Mouse (Mus musculus) heart, postnatal 0 days (tissue): ENCODE results near the gene Ddx21. TPM values are rescaled to one million over a fixed set of nuclear protein-coding genes. Genes with fewer than 3 reads are reported as not detected.
"Not testable (repeated sequence)": the region's sequence is repeated elsewhere in the genome, so short reads cannot be mapped to it uniquely, and the experiment has no call there.

Source experiments
- ATAC-seq: fragments of 200-750 bp; cut with Nextera tagmentation; 2 replicates; pipeline ENCODE4 v1.8.0; 2017; ENCODE audit warnings: low read depth, moderate number of reproducible peaks, moderate library complexity; ENCODE audit not compliant: insufficient read depth
- DNase-seq: peaks from one replicate; pipeline ENCODE4 v3.0.0-alpha.2; 2016; ENCODE audit warnings: low spot score
- H3K27ac ChIP-seq: fragments of 300-500 bp; sonication (generic); 2 replicates; pipeline ENCODE4 v1.5.1; 2014; ENCODE audit warnings: low read depth, mild to moderate bottlenecking
- H3K27me3 ChIP-seq: fragments of 300-500 bp; sonication (generic); 2 replicates; pipeline ENCODE4 v1.6.1; 2014; ENCODE audit warnings: low read length, mixed read lengths; ENCODE audit not compliant: control insufficient read depth, insufficient read depth
- H3K36me3 ChIP-seq: fragments of 300-500 bp; sonication (generic); replicated peaks from 2 replicates; pipeline ENCODE4 v1.6.1; 2014; ENCODE audit warnings: low read length, mixed read lengths; ENCODE audit not compliant: control insufficient read depth, insufficient read depth
- H3K4me1 ChIP-seq: fragments of 300-500 bp; sonication (generic); 2 replicates; pipeline ENCODE4 v1.6.1; 2014; ENCODE audit warnings: antibody characterized with exemption; ENCODE audit not compliant: control insufficient read depth, insufficient read depth
- H3K4me2 ChIP-seq: fragments of 300-500 bp; sonication (generic); 2 replicates; pipeline ENCODE4 v1.6.1; 2014; ENCODE audit warnings: low read depth, mild to moderate bottlenecking, low read length, moderate library complexity
- H3K4me3 ChIP-seq: fragments of 300-500 bp; sonication (generic); 2 replicates; pipeline ENCODE4 v1.5.1; 2014; ENCODE audit warnings: low read depth, low read length
- H3K9ac ChIP-seq: fragments of 300-500 bp; sonication (generic); replicated peaks from 2 replicates; pipeline ENCODE4 v1.6.1; 2014; ENCODE audit warnings: low read depth, low read length, mixed read lengths
- H3K9me3 ChIP-seq: fragments of 300-500 bp; sonication (generic); replicated peaks from 2 replicates; pipeline ENCODE4 v1.6.1; 2016; ENCODE audit warnings: low read length; ENCODE audit not compliant: control insufficient read depth
- CTCF ChIP-seq: IDR thresholded peaks from 2 replicates; pipeline ENCODE4 v1.5.1; 2016; ENCODE audit warnings: antibody characterized with exemption, control low read depth, low read depth
- EP300 ChIP-seq: IDR thresholded peaks from 2 replicates; pipeline ENCODE4 v1.6.1; 2016; ENCODE audit warnings: antibody characterized with exemption, low read depth
- WGBS: fragments of 180-500 bp; shearing (Covaris S2); extraction: QIAGEN DNeasy Blood & Tissue Kit; methylation state at CpG from one replicate; pipeline ENCODE4 v1.1.7; 2014; 5-methylcytosine and 5-hydroxymethylcytosine counted together
- polyA plus RNA-seq: library from polyadenylated mRNA; unstranded; fragments of >200 nt; fragmentation: Nextera tagmentation; extraction: Ambion mirVana; gene quantifications from 2 replicates; pipeline ENCODE4 v1.2.1, GENCODE M21; 2015
- total RNA-seq: library from RNA; depleted of rRNA; stranded (reverse); fragments of >200 nt; gene quantifications from 2 replicates; pipeline ENCODE4 v1.2.3, GENCODE M21; 2014; ENCODE audit warnings: low replicate concordance

Gene Ddx21
- total and polyA plus RNA-seq, 2 experiments from 2014 or later: 8.8 to 12.1 TPM

DNA sequence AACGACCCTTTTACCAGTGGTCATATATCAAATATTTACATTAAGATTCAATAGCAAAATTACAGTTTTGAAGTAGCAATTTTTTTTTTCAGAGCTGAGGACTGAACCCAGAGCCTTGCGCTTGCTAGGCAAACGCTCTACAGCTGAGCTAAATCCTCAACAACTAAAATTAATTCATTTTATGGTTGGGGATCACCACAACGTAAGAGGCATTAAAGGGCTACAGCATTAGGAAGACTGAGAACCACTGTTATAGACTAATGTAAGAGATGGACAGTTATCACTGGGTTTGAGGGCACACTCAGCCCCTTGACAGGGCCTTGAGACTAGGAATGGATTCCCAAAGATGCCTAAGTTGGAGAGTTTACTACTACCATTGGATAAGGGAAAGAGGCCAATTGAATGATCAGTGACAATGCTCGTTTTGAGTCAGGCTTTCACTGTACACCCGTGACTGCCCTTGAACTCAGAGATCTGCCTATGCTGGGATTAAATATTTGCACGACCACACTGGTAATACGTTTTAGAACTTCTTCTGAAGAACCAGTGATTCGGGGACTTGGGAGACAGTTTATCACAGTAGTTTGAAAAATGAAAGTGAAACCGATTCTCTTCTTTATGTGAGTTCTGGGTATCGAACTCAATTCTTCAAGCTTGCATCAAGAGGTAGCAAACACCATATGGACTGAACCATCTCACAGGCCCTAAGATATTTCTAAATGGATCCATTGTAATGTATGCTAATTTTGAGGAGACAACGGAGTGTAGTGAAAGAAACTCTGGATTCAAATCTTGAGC, 1.4 kb upstream of the Ddx21 start:
- H3K4me2 ChIP-seq: no peak overlapping the region
- peaks cover 5% of the 10 kb centered on the region; the same call in 1 of the 2 replicates for H3K4me1 ChIP-seq
- H3K27ac ChIP-seq: no peak overlapping the region
- H3K4me3 ChIP-seq: no peak overlapping the region
- no peak overlapping the region for H3K9ac ChIP-seq
- 83% methylated on average over 12 of the region's 12 CpGs for WGBS
- H3K9me3 ChIP-seq: no peaks in the 10 kb centered on the region
- ATAC-seq: no peak
- DNase-seq: no peak
- peaks cover 2% of the 10 kb centered on the region for H3K36me3 ChIP-seq
- no peak for TF ChIP-seq CTCF
- TF ChIP-seq EP300: no peak
- H3K27me3 ChIP-seq: no peaks in the 10 kb centered on the region

DNA sequence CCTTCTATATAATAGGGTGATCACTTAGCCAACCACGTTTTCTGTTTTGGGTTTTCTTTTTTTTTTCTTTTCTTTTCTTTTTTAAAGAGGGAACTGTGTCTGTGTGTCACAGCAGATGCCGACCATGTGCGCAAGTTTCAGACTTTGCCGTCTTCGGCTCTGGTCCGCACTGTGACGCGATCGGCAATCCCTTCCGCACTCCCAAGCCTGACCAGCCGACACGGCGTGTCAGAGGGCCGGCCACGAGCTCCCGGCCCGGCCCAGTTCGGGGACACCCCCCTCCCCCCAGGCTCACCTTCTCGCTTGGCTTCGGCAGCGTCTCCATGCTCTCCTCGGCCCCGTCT, 276 bp downstream of the Ddx21 start:
- H3K4me1 ChIP-seq: peaks cover 5% of the 10 kb centered on the region; the same call in 1 of the 2 replicates
- H3K27me3 ChIP-seq: no peaks in the 10 kb centered on the region
- TF ChIP-seq CTCF (no peak), EP300 (no peak)
- no peaks in the 10 kb centered on the region for H3K9me3 ChIP-seq
- peaks cover 18% of the 10 kb centered on the region for H3K36me3 ChIP-seq
- H3K9ac ChIP-seq: peak overlapping the region; percentile 64
- ATAC-seq (peak; percentile 65), DNase-seq (peak; percentile 26)
- H3K4me2 ChIP-seq: peak overlapping the region; percentile 99
- H3K4me3 ChIP-seq: peak overlapping the region; percentile 88
- WGBS: 0% methylated on average over 23 of the region's 23 CpGs
- H3K27ac ChIP-seq: peak overlapping the region; percentile 87

DNA sequence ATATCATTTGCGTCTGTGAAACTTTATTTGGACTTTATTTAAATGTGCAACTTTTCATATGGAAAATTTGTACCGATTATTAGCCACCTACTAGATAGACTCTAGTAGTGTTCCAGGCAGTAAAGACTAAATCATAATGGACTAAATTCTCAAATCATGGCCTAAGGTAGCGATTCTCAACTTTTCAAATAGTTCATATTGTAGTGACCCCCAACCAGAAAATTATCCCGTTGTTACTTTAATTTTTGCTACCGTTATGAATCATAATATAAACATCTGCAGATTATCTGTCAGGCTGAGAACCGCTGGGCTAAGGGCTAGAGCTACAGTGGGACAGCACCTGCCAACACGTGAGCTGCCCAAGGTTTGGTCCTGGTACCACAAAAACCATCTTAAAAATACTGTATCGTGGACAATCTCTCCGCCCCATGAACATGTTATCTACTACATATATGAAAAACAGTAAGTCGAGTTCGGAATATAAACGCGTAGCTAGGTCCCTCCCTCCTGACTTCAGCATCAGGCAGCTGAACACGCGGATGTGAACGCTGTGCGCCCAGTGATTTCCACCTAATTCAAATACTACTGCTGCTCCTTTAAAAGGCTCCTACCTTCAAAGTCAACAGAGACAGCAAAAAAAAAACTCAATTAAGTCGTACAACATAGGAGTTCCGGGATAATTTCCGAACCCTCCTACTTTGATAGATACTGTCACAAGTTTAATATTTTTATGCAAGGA, 859 bp downstream of the Ddx21 start:
- H3K9me3 ChIP-seq: no peaks in the 10 kb centered on the region
- peaks cover 5% of the 10 kb centered on the region; the same call in 1 of the 2 replicates for H3K4me1 ChIP-seq
- TF ChIP-seq EP300 (no peak), CTCF (no peak)
- ATAC-seq (no peak), DNase-seq (no peak)
- H3K36me3 ChIP-seq: peaks cover 20% of the 10 kb centered on the region
- peak overlapping the region; percentile 99 for H3K4me2 ChIP-seq
- H3K27ac ChIP-seq: peak overlapping the region; percentile 87; the same call in 1 of the 2 replicates
- H3K27me3 ChIP-seq: no peaks in the 10 kb centered on the region
- WGBS: 10% methylated on average over 20 of the region's 20 CpGs
- H3K9ac ChIP-seq: peak overlapping the region; percentile 64
- H3K4me3 ChIP-seq: peak overlapping the region; percentile 88

- DNase-seq (no peak), ATAC-seq (no peak)
- H3K4me2 ChIP-seq: no peak overlapping the region
- H3K9ac ChIP-seq: no peak overlapping the region
- H3K36me3 ChIP-seq: peaks cover 22% of the 10 kb centered on the region
- no peak overlapping the region for H3K4me3 ChIP-seq
- H3K27me3 ChIP-seq: no peaks in the 10 kb centered on the region
- no peaks in the 10 kb centered on the region for H3K9me3 ChIP-seq
- WGBS: 77% methylated on average over 6 of the region's 6 CpGs
- TF ChIP-seq EP300: no peak
- no peak for TF ChIP-seq CTCF
- no peak overlapping the region for H3K27ac ChIP-seq
- peaks cover 5% of the 10 kb centered on the region; the same call in 1 of the 2 replicates for H3K4me1 ChIP-seq
Observed at GRCm38 (mm10) chr10:62600056-62600455, 2.0 kb downstream of the Ddx21 start.

- DNase-seq, H3K9ac ChIP-seq, H3K27me3 ChIP-seq, H3K4me3 ChIP-seq, ATAC-seq, H3K27ac ChIP-seq, H3K9me3 ChIP-seq, H3K4me2 ChIP-seq, H3K4me1 ChIP-seq: not testable (repeated sequence)
- H3K36me3 ChIP-seq: peaks cover 29% of the 10 kb centered on the region
- WGBS: 90% methylated on average over 3 of the region's 3 CpGs
Observed at GRCm38 (mm10) chr10:62599311-62599710, 2.8 kb downstream of the Ddx21 start.
